Mouse (Mus musculus): ENCODE data around the gene Wdr1. TPM values are rescaled to one million over a fixed set of nuclear protein-coding genes. Genes with fewer than 3 reads are reported as not detected.

Wdr1 gene
- polyA plus RNA-seq (2017; shearing (Covaris generic)): 320 TPM

GRCm38 (mm10) chr5:38563121-38563520 lies at the start of gene Wdr1:
Gene Wdr1 (minus strand): TSS chr5:38563221.

GRCm38 (mm10) chr5:38502992-38503391 lies 60.0 kb downstream of the Wdr1 start, which contains the start of gene Slc2a9:
Gene Slc2a9 (minus strand): TSS chr5:38503143.

Other genes with a start within 250 kb of the Wdr1 start
- not detected for gene Drd5, start 243.9 kb downstream of the Wdr1 start, polyA plus RNA-seq (2017; shearing (Covaris generic))
- gene Slc2a9, start 60.1 kb downstream of the Wdr1 start, polyA plus RNA-seq (2017; shearing (Covaris generic)): 6.4 TPM
- 1.00 TPM for gene Zfp518b, start 121.6 kb upstream of the Wdr1 start, polyA plus RNA-seq (2017; shearing (Covaris generic))

Measured in effector memory CD4-positive, alpha-beta T cell, adult 5 months (primary cell).